Mouse (Mus musculus): Measurements from ENCODE around the gene Wscd2. TPM values are rescaled to one million over a fixed set of nuclear protein-coding genes. Genes with fewer than 3 reads are reported as not detected.

Wscd2 gene
- total and polyA plus RNA-seq, 3 experiments: not detected

DNA sequence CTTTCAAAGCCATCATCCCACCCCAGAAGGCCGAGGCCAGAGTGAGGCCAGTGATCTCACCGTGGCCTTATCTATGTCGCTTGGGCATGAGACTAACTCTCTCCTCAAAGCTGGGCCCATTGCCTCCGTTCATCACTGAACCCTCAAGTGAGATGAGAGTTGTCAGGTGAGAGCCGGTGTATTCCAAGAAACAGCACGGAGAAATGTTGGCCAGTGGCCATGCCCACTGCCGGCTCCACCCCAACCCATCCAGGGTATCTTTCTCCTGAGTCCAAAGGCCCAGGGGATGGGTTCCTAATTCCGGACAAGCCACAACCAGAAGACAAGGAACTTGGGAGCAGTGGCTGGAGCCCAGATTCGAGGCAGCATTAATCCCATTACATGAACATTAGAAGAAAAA is 113.3 kb downstream of the Wscd2 start:
- H3K4me3 ChIP-seq (ENCODE audit: control insufficient read depth in 1 of 2, insufficient read depth in 1 of 2, low read depth in 2 of 2, low read length in 2 of 2): no peak overlapping the region
- H3K4me1 ChIP-seq (ENCODE audit: control insufficient read depth in 1 of 2, insufficient read depth in 2 of 2, low read length in 2 of 2): no peaks in the 10 kb centered on the region
- no peaks in the 10 kb centered on the region for H3K27me3 ChIP-seq (ENCODE audit: control insufficient read depth in 1 of 2, insufficient read depth in 2 of 2, low read length in 2 of 2)
- no peak overlapping the region for H3K27ac ChIP-seq (ENCODE audit: control insufficient read depth, low read depth, low read length)
- H3K9me3 ChIP-seq (replicated peaks; ENCODE audit: insufficient read depth, low read length): no peaks in the 10 kb centered on the region
- no peak for DNase-seq (ENCODE audit: low read depth, low spot score)
- H3K79me2 ChIP-seq (ENCODE audit: control insufficient read depth, insufficient read depth, low read length, poor library complexity): no peaks in the 10 kb centered on the region
- H3K36me3 ChIP-seq (ENCODE audit: control insufficient read depth in 1 of 2, insufficient read depth in 2 of 2, low read length in 2 of 2): no peaks in the 10 kb centered on the region
- no peak overlapping the region for H3K9ac ChIP-seq (ENCODE audit: control insufficient read depth, low read depth, low read length, poor library complexity, severe bottlenecking)
- TF ChIP-seq BHLHE40 (IDR thresholded peaks at IDR 0.05; ENCODE audit: borderline replicate concordance, low read depth, low read length) (no peak), SIN3A (IDR thresholded peaks at IDR 0.05; ENCODE audit: low read length) (no peak), ELF1 (IDR thresholded peaks at IDR 0.05; ENCODE audit: low read depth, low read length) (no peak)

DNA sequence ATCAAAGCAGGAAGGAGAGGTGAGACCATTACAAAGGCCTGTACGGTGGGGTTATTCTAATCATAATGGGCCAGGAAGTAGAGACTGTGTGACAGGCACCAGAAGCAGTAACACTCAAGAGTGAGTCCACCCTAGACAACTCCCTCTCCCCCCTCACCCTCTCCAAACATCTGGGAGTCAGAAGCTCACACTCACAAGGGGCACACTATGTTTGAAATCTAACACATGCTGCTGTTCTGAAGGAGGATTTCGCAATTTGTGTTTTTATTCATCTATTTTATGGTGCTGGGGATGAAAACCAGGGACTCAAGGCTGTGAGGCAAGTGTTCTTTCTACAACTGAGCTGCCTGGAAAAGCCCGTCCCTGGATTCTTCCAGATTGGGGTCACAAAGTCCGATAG is 114.6 kb downstream of the Wscd2 start:
- TF ChIP-seq SMC3 (IDR thresholded peaks at IDR 0.05; ENCODE audit: low read depth, low read length) (no peak), ZNF384 (IDR thresholded peaks at IDR 0.05; ENCODE audit: low read depth, low read length) (no peak), USF2 (IDR thresholded peaks at IDR 0.05; ENCODE audit: borderline replicate concordance in 1 of 2, insufficient read depth in 1 of 2, low read depth in 1 of 2, low read length in 2 of 2) (no peak), ETS1 (IDR thresholded peaks at IDR 0.05; ENCODE audit: low read depth, low read length) (no peak), NELFE (IDR thresholded peaks at IDR 0.05; ENCODE audit: low read depth, low read length) (no peak), GABPA (IDR thresholded peaks at IDR 0.05; ENCODE audit: low read depth, low read length) (no peak), ELF1 (IDR thresholded peaks at IDR 0.05; ENCODE audit: low read depth, low read length) (no peak), MYC (IDR thresholded peaks at IDR 0.05; ENCODE audit: low read depth, low read length) (no peak), JUND (IDR thresholded peaks at IDR 0.05; ENCODE audit: low read depth, low read length) (no peak), TCF12 (IDR thresholded peaks at IDR 0.05; ENCODE audit: low read depth, low read length) (no peak)
- Histone ChIP-seq H3K4me3 (ENCODE audit: control insufficient read depth in 1 of 2, insufficient read depth in 1 of 2, low read depth in 2 of 2, low read length in 2 of 2) (no peak overlapping the region), H3K9ac (ENCODE audit: control insufficient read depth, low read depth, low read length, poor library complexity, severe bottlenecking) (no peak overlapping the region), H3K4me1 (ENCODE audit: control insufficient read depth in 1 of 2, insufficient read depth in 2 of 2, low read length in 2 of 2) (no peaks in the 10 kb centered on the region), H3K27ac (ENCODE audit: control insufficient read depth, low read depth, low read length) (no peak overlapping the region), H3K36me3 (ENCODE audit: control insufficient read depth in 1 of 2, insufficient read depth in 2 of 2, low read length in 2 of 2) (no peaks in the 10 kb centered on the region), H3K27me3 (ENCODE audit: control insufficient read depth in 1 of 2, insufficient read depth in 2 of 2, low read length in 2 of 2) (no peaks in the 10 kb centered on the region), H3K9me3 (replicated peaks; ENCODE audit: insufficient read depth, low read length) (no peaks in the 10 kb centered on the region), H3K79me2 (ENCODE audit: control insufficient read depth, insufficient read depth, low read length, poor library complexity) (no peaks in the 10 kb centered on the region)
- no peak for DNase-seq (ENCODE audit: low read depth, low spot score)

DNA sequence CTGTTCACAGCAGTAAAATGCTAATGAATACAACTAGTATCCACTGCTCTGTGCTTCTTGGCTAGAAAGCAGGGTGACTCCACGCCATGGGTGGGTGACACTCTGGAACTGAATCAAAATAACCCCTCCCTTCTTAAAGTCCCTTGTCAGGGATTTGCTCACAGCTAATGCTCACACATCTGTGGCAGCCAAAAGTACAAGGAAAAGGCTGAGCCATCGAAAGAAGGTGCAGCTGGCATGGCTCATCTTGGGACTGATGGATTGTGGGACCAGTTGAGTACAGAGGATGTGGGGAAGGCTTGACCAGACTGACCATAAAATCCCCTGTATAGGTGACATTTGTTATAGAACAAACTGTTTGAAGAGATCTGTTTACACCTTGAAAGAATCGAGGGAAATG is 116.0 kb downstream of the Wscd2 start:
- no peak for DNase-seq (ENCODE audit: low read depth, low spot score)
- H3K9me3 ChIP-seq (replicated peaks; ENCODE audit: insufficient read depth, low read length): no peaks in the 10 kb centered on the region
- no peaks in the 10 kb centered on the region for H3K36me3 ChIP-seq (ENCODE audit: control insufficient read depth in 1 of 2, insufficient read depth in 2 of 2, low read length in 2 of 2)
- no peak overlapping the region for H3K27ac ChIP-seq (ENCODE audit: control insufficient read depth, low read depth, low read length)
- H3K4me3 ChIP-seq (ENCODE audit: control insufficient read depth in 1 of 2, insufficient read depth in 1 of 2, low read depth in 2 of 2, low read length in 2 of 2): no peak overlapping the region
- H3K79me2 ChIP-seq (ENCODE audit: control insufficient read depth, insufficient read depth, low read length, poor library complexity): no peaks in the 10 kb centered on the region
- H3K4me1 ChIP-seq (ENCODE audit: control insufficient read depth in 1 of 2, insufficient read depth in 2 of 2, low read length in 2 of 2): no peaks in the 10 kb centered on the region
- H3K27me3 ChIP-seq (ENCODE audit: control insufficient read depth in 1 of 2, insufficient read depth in 2 of 2, low read length in 2 of 2): no peaks in the 10 kb centered on the region
- TF ChIP-seq ETS1 (IDR thresholded peaks at IDR 0.05; ENCODE audit: low read depth, low read length) (no peak), POLR2AphosphoS2 (IDR thresholded peaks at IDR 0.05; ENCODE audit: low read length) (no peak), ZMIZ1 (IDR thresholded peaks at IDR 0.05; ENCODE audit: low read depth, low read length) (no peak), EP300 (IDR thresholded peaks at IDR 0.05; ENCODE audit: low read depth in 1 of 2, low read length in 2 of 2) (no peak), MAX (IDR thresholded peaks at IDR 0.05; ENCODE audit: low read length) (no peak), ZKSCAN1 (IDR thresholded peaks at IDR 0.05; ENCODE audit: low read depth, low read length) (no peak), ZC3H11A (IDR thresholded peaks at IDR 0.05; ENCODE audit: low read depth, low read length) (no peak), TBP (IDR thresholded peaks at IDR 0.05; ENCODE audit: low read depth, low read length) (no peak), CTCF (IDR thresholded peaks at IDR 0.05 in 2 of 3, conservative IDR thresholded peaks at IDR 0.05 in 1 of 3; ENCODE audit: control insufficient read depth in 1 of 3, insufficient read depth in 1 of 3, low read depth in 2 of 3, low read length in 3 of 3, poor library complexity in 1 of 3, severe bottlenecking in 1 of 3) (no peak), POLR2AphosphoS5 (IDR thresholded peaks at IDR 0.05; ENCODE audit: borderline replicate concordance, low read depth, low read length) (no peak), MAZ (IDR thresholded peaks at IDR 0.05; ENCODE audit: low read depth, low read length) (no peak), HCFC1 (IDR thresholded peaks at IDR 0.05; ENCODE audit: low read depth, low read length) (no peak), RCOR1 (IDR thresholded peaks at IDR 0.05; ENCODE audit: low read depth, low read length) (no peak), MXI1 (IDR thresholded peaks at IDR 0.05; ENCODE audit: low read depth, low read length) (no peak), GATA1 (IDR thresholded peaks at IDR 0.05; ENCODE audit: low read depth, low read length) (no peak), SMC3 (IDR thresholded peaks at IDR 0.05; ENCODE audit: low read depth, low read length) (no peak), MYC (IDR thresholded peaks at IDR 0.05; ENCODE audit: low read depth, low read length) (no peak), MYB (IDR thresholded peaks at IDR 0.05; ENCODE audit: low read depth, low read length) (no peak)
- H3K9ac ChIP-seq (ENCODE audit: control insufficient read depth, low read depth, low read length, poor library complexity, severe bottlenecking): no peak overlapping the region
